Mouse (Mus musculus) olfactory bulb, adult 2 months (tissue): ENCODE measurements around the gene RPS10-NUDT3. TPM values are rescaled to one million over a fixed set of nuclear protein-coding genes. Genes with fewer than 3 reads are reported as not detected.

Experiments
- H3K27ac ChIP-seq: fragments of 200-500 bp; 2 replicates; pipeline ENCODE4 v1.5.1; 2012; ENCODE audit warnings: low read depth, low read length; ENCODE audit not compliant: insufficient read depth
- H3K4me1 ChIP-seq: fragments of 200-500 bp; 2 replicates; pipeline ENCODE4 v1.6.1; 2012; ENCODE audit warnings: low read length; ENCODE audit not compliant: control insufficient read depth, insufficient read depth
- H3K4me3 ChIP-seq: fragments of 200-500 bp; 2 replicates; pipeline ENCODE4 v1.5.1; 2012; ENCODE audit warnings: mild to moderate bottlenecking, low read depth, low read length, moderate library complexity; ENCODE audit not compliant: insufficient read depth
- CTCF ChIP-seq: fragments of 200-500 bp; IDR thresholded peaks from 2 replicates; pipeline ENCODE4 v1.5.1; 2012; ENCODE audit warnings: low read depth, mild to moderate bottlenecking, low read length, moderate library complexity; ENCODE audit not compliant: insufficient read depth
- POLR2A ChIP-seq: fragments of 200-500 bp; IDR thresholded peaks from 2 replicates; pipeline ENCODE4 v1.6.1; 2012; ENCODE audit warnings: mild to moderate bottlenecking, low read depth, low read length, moderate library complexity; ENCODE audit not compliant: insufficient read depth
- WGBS: fragments of 180-500 bp; shearing (Covaris S2); methylation state at CpG from one replicate; pipeline ENCODE4 v1.1.7; 2018; 5-methylcytosine and 5-hydroxymethylcytosine counted together
- polyA plus RNA-seq: library from polyadenylated mRNA; stranded (reverse); fragments of >200 nt; gene quantifications from 2 replicates; pipeline ENCODE4 v1.2.4, GENCODE M21; 2012; ENCODE audit warnings: low replicate concordance; ENCODE audit not compliant: missing spikeins, insufficient read depth, insufficient read length

RPS10-NUDT3 gene
- polyA plus RNA-seq, 1 experiment: not detected

- WGBS: 55% methylated on average over 11 of the region's 11 CpGs
- TF ChIP-seq POLR2A: no peak
- no peak for TF ChIP-seq CTCF
- Histone ChIP-seq H3K4me1 (peaks cover 12% of the 10 kb centered on the region), H3K27ac (no peak overlapping the region), H3K4me3 (no peak overlapping the region)
These were observed 90.5 kb downstream of the RPS10-NUDT3 start for GRCm38 (mm10) chr17:27544551-27544950.

GRCm38 (mm10) chr17:27541984-27542383 lies 93.0 kb downstream of the RPS10-NUDT3 start:
- WGBS: 88% methylated on average over 3 of the region's 3 CpGs
- TF ChIP-seq CTCF: no peak
- no peak for TF ChIP-seq POLR2A
- Histone ChIP-seq H3K4me3 (no peak overlapping the region), H3K4me1 (0 out of 2 replicates have a peak, but pooled peaks cover 3% of the 10 kb centered on the region), H3K27ac (no peak overlapping the region)

- TF ChIP-seq CTCF: no peak
- TF ChIP-seq POLR2A: no peak
- 84% methylated on average over 2 of the region's 2 CpGs for WGBS
- Histone ChIP-seq H3K4me1 (peaks cover 3% of the 10 kb centered on the region; the same call in 1 of the 2 replicates), H3K27ac (no peak overlapping the region), H3K4me3 (no peak overlapping the region)
These were observed 93.8 kb downstream of the RPS10-NUDT3 start for GRCm38 (mm10) chr17:27541261-27541660.

GRCm38 (mm10) chr17:27534718-27535117 lies 100.3 kb downstream of the RPS10-NUDT3 start:
- WGBS: 3% methylated on average over 10 of the region's 10 CpGs
- Histone ChIP-seq H3K4me3 (no peak overlapping the region), H3K27ac (no peak overlapping the region), H3K4me1 (peaks cover 2% of the 10 kb centered on the region; the same call in 1 of the 2 replicates)
- peak; percentile 99 for TF ChIP-seq CTCF
- no peak for TF ChIP-seq POLR2A

GRCm38 (mm10) chr17:27533354-27533753 lies 101.7 kb downstream of the RPS10-NUDT3 start:
- peaks cover 2% of the 10 kb centered on the region; the same call in 1 of the 2 replicates for H3K4me1 ChIP-seq
- no peak for TF ChIP-seq POLR2A
- TF ChIP-seq CTCF: no peak
- WGBS: 77% methylated on average over 3 of the region's 3 CpGs
- H3K4me3 ChIP-seq: no peak overlapping the region
- H3K27ac ChIP-seq: no peak overlapping the region

GRCm38 (mm10) chr17:27532095-27532494 lies 102.9 kb downstream of the RPS10-NUDT3 start:
- TF ChIP-seq CTCF (no peak), POLR2A (no peak)
- Histone ChIP-seq H3K4me1 (peaks cover 2% of the 10 kb centered on the region; the same call in 1 of the 2 replicates), H3K27ac (no peak overlapping the region), H3K4me3 (no peak overlapping the region)
- 90% methylated on average over 8 of the region's 8 CpGs for WGBS

Other genes starting within 250 kb of the RPS10-NUDT3 start
- gene Grm4, start 113.8 kb downstream of the RPS10-NUDT3 start, polyA plus RNA-seq: not detected in 2 replicates
- not detected in 2 replicates for gene Hmga1, start 78.7 kb downstream of the RPS10-NUDT3 start, polyA plus RNA-seq
- gene AI413582, start 69.5 kb downstream of the RPS10-NUDT3 start, polyA plus RNA-seq: not detected in 2 replicates
- gene Nudt3, start 11.7 kb downstream of the RPS10-NUDT3 start, polyA plus RNA-seq: 554 TPM in 1 of 2 replicates, not detected in the other
- 934 TPM in 1 of 2 replicates, not detected in the other for gene Rps10, start 1.4 kb upstream of the RPS10-NUDT3 start, polyA plus RNA-seq
- 329 TPM in 1 of 2 replicates, not detected in the other for gene Pacsin1, start 20.3 kb upstream of the RPS10-NUDT3 start, polyA plus RNA-seq
- not detected in 2 replicates for gene Spdef, start 93.7 kb upstream of the RPS10-NUDT3 start, polyA plus RNA-seq
- gene D17Wsu92e, start 185.4 kb upstream of the RPS10-NUDT3 start, polyA plus RNA-seq: 114 TPM in 1 of 2 replicates, not detected in the other
- gene Snrpc, start 202.9 kb upstream of the RPS10-NUDT3 start, polyA plus RNA-seq: not detected in 2 replicates
- not detected in 2 replicates for gene Uhrf1bp1, start 221.2 kb upstream of the RPS10-NUDT3 start, polyA plus RNA-seq